Mouse (Mus musculus) cerebellum, adult 11-12 months (tissue): ENCODE measurements at regions not wholly inside any gene's neighbourhood (a gene's known extent, or its start where the extent isn't known, plus 50 kb on each side); places are given as distances from the start of the nearest gene placed in this dataset.
"Not testable (repeated sequence)": the region's sequence is repeated elsewhere in the genome, so short reads cannot be mapped to it uniquely, and the experiment has no call there.

ENCODE experiments used
- DNase-seq: peaks from one replicate; pipeline ENCODE4 v3.0.0; 2022

- DNase-seq, result no peak
These were observed 54.9 kb downstream of the Tas2r134 start for GRCm38 (mm10) chr2:51682177-51682576.

- no peak for DNase-seq
These were observed 55.4 kb downstream of the Tas2r134 start for GRCm38 (mm10) chr2:51682745-51683144.

GRCm38 (mm10) chr2:51705110-51705509 lies 77.8 kb downstream of the Tas2r134 start:
- no peak for DNase-seq

GRCm38 (mm10) chr2:51708701-51709100 lies 81.4 kb downstream of the Tas2r134 start:
- DNase-seq, result no peak

GRCm38 (mm10) chr2:51712611-51713010 lies 85.3 kb downstream of the Tas2r134 start:
- DNase-seq, result no peak

- no peak for DNase-seq
These were observed 103.5 kb downstream of the Tas2r134 start for GRCm38 (mm10) chr2:51730805-51731204.

GRCm38 (mm10) chr2:51731703-51732102 lies 104.4 kb downstream of the Tas2r134 start:
- DNase-seq, result no peak

GRCm38 (mm10) chr2:51732355-51732754 lies 105.0 kb downstream of the Tas2r134 start:
- DNase-seq, result no peak

GRCm38 (mm10) chr2:51733218-51733617 lies 105.9 kb downstream of the Tas2r134 start:
- DNase-seq, result no peak

- no peak for DNase-seq
These were observed 109.1 kb downstream of the Tas2r134 start for GRCm38 (mm10) chr2:51736452-51736851.

GRCm38 (mm10) chr2:51747675-51748319 lies 120.5 kb downstream of the Tas2r134 start:
- DNase-seq, result no peak

- DNase-seq, result no peak
These were observed 121.9 kb downstream of the Tas2r134 start for GRCm38 (mm10) chr2:51749247-51749646.

GRCm38 (mm10) chr2:51752941-51753564 lies 125.7 kb downstream of the Tas2r134 start:
- DNase-seq, result peak; percentile 30

- no peak for DNase-seq
These were observed 126.3 kb downstream of the Tas2r134 start for GRCm38 (mm10) chr2:51753565-51754031.

GRCm38 (mm10) chr2:51757361-51757760 lies 130.1 kb downstream of the Tas2r134 start:
- no peak for DNase-seq

GRCm38 (mm10) chr2:51758093-51758492 lies 130.8 kb downstream of the Tas2r134 start:
- no peak for DNase-seq

- DNase-seq, result no peak
These were observed 135.6 kb downstream of the Tas2r134 start for GRCm38 (mm10) chr2:51762866-51763265.

GRCm38 (mm10) chr2:51767507-51768135 lies 140.3 kb downstream of the Tas2r134 start:
- DNase-seq, result no peak

- peak; percentile 91 for DNase-seq
These were observed 141.3 kb downstream of the Tas2r134 start for GRCm38 (mm10) chr2:51768298-51769271.

- DNase-seq, result no peak
These were observed 149.8 kb downstream of the Rbm43 start for GRCm38 (mm10) chr2:51785169-51785568.

- DNase-seq, result no peak
These were observed 146.1 kb downstream of the Rbm43 start for GRCm38 (mm10) chr2:51788896-51789295.

- not testable (repeated sequence) for DNase-seq
These were observed 141.7 kb downstream of the Rbm43 start for GRCm38 (mm10) chr2:51793291-51793690.

GRCm38 (mm10) chr2:51799856-51800255 lies 135.1 kb downstream of the Rbm43 start:
- DNase-seq, result no peak
